ENCODE assay signal across 8 mouse cellular contexts in genomic region chr15:83149196-83150072, GRCm38 (mm10). TPM values are rescaled to one million over a fixed set of nuclear protein-coding genes. Genes with fewer than 3 reads are reported as not detected.
DNase-seq lines count a peak whose midpoint lies in the region; ATAC-seq and TF ChIP-seq lines count a peak whose summit lies in the region.

Gene Poldip3 (minus strand): TSS chr15:83149384.

- H3K4me1 ChIP-seq in forebrain, embryonic 10.5 days, result peaks cover 15% of the 10 kb centered on the region
- peaks cover 17% of the 10 kb centered on the region for H3K4me1 ChIP-seq in heart, embryonic 15.5 days (replicated peaks)
- peaks cover 6 to 7% of the 10 kb centered on the region in 2 experiments; a peak in 3 of 4 replicates for H3K4me1 ChIP-seq in liver, embryonic 14.5 days (replicated peaks; ENCODE audit: control insufficient read depth in 2 of 2, insufficient read depth in 2 of 2, low read length in 1 of 2)
- peaks cover 5% of the 10 kb centered on the region; the same call in 1 of the 2 replicates for H3K4me1 ChIP-seq in neural tube, embryonic 11.5 days (ENCODE audit: control insufficient read depth, insufficient read depth, low read length)
- peaks cover 4% of the 10 kb centered on the region; the same call in 1 of the 2 replicates for H3K4me1 ChIP-seq in stomach, postnatal 0 days (replicated peaks; ENCODE audit: control insufficient read depth, insufficient read depth)

- no peaks in the 10 kb centered on the region for H3K27me3 ChIP-seq in forebrain, embryonic 10.5 days (ENCODE audit: poor library complexity, severe bottlenecking)
- no peaks in the 10 kb centered on the region for H3K27me3 ChIP-seq in heart, embryonic 15.5 days
- no peaks in the 10 kb centered on the region for H3K27me3 ChIP-seq in liver, embryonic 14.5 days (ENCODE audit: control insufficient read depth, insufficient read depth, low read length)
- H3K27me3 ChIP-seq in neural tube, embryonic 11.5 days (ENCODE audit: control insufficient read depth, insufficient read depth, low read length), result no peaks in the 10 kb centered on the region
- H3K27me3 ChIP-seq in stomach, postnatal 0 days (ENCODE audit: control insufficient read depth, insufficient read depth, low read length), result no peaks in the 10 kb centered on the region

- under 1% methylated on average over 56 of the region's 56 CpGs for WGBS in forebrain, embryonic 10.5 days
- WGBS in heart, embryonic 15.5 days, result under 1% methylated on average over 56 of the region's 56 CpGs
- WGBS in liver, embryonic 14.5 days (ENCODE audit: insufficient replicate concordance), result under 1% methylated on average over 56 of the region's 56 CpGs
- WGBS in neural tube, embryonic 11.5 days, result under 1% methylated on average over 55 of the region's 56 CpGs
- under 1% methylated on average over 56 of the region's 56 CpGs for WGBS in stomach, postnatal 0 days

- no peak for TF ChIP-seq CTCF in liver, embryonic 14.5 days (IDR thresholded peaks at IDR 0.05; ENCODE audit: low read depth)
- no peak for TF ChIP-seq CTCF in stomach, postnatal 0 days (IDR thresholded peaks at IDR 0.05; ENCODE audit: low read depth)

- ATAC-seq in CD4-positive, CD25-positive, alpha-beta regulatory T cell, adult 4 months, result peak; percentile 86
- ATAC-seq in heart, embryonic 15.5 days (replicated peaks; ENCODE audit: insufficient number of reproducible peaks, insufficient read depth, low FRiP score, low read depth), result peak; percentile 93
- ATAC-seq in liver, embryonic 14.5 days (ENCODE audit: insufficient read depth), result peak; percentile 88
- ATAC-seq in neural tube, embryonic 11.5 days (ENCODE audit: insufficient read depth, low FRiP score, low TSS enrichment), result peak; percentile 91
- peak; percentile 92 for ATAC-seq in stomach, postnatal 0 days (ENCODE audit: low FRiP score, low TSS enrichment)

- peak; percentile 99 for DNase-seq in c-Kit-negative CD71-positive TER-119-positive erythroid progenitor cells, embryonic 14.5 days (ENCODE audit: low read depth, low spot score)
- peak; percentile 95 for DNase-seq in forebrain, embryonic 10.5 days (ENCODE audit: extremely low spot score, low spot score)
- peak; percentile 99 for DNase-seq in kidney, postnatal 25 days
- DNase-seq in liver, embryonic 14.5 days (ENCODE audit: low read depth in 3 of 3, low spot score in 3 of 3), result peak; percentile 98
- peak; percentile 98 for DNase-seq in neural tube, embryonic 11.5 days (ENCODE audit: low spot score)
- DNase-seq in stomach, postnatal 0 days (ENCODE audit: low spot score), result peak; percentile 98

- peaks cover 52% of the 10 kb centered on the region for H3K36me3 ChIP-seq in forebrain, embryonic 10.5 days (replicated peaks)
- H3K36me3 ChIP-seq in heart, embryonic 15.5 days, result peaks cover 22% of the 10 kb centered on the region
- H3K36me3 ChIP-seq in liver, embryonic 14.5 days (replicated peaks; ENCODE audit: control insufficient read depth, insufficient read depth, low read depth), result peaks cover 27% of the 10 kb centered on the region
- peaks cover 4% of the 10 kb centered on the region; the same call in 1 of the 2 replicates for H3K36me3 ChIP-seq in neural tube, embryonic 11.5 days (ENCODE audit: control insufficient read depth, insufficient read depth, low read length)
- peaks cover 3% of the 10 kb centered on the region; the same call in 1 of the 2 replicates for H3K36me3 ChIP-seq in stomach, postnatal 0 days (ENCODE audit: control insufficient read depth, insufficient read depth, low read length)

- TF ChIP-seq EP300 in liver, embryonic 14.5 days (IDR thresholded peaks at IDR 0.05; ENCODE audit: low read depth), result peak; percentile 73
- TF ChIP-seq EP300 in stomach, postnatal 0 days (optimal IDR thresholded peaks at IDR 0.05), result peak; percentile 92

- peak within 1 kb of the TSS; percentile 88 for H3K9ac ChIP-seq in heart, embryonic 15.5 days
- peak within 1 kb of the TSS; percentile 83 for H3K9ac ChIP-seq in liver, embryonic 14.5 days (replicated peaks)
- H3K9ac ChIP-seq in neural tube, embryonic 11.5 days (ENCODE audit: low read length), result peak within 1 kb of the TSS; percentile 89
- peak within 1 kb of the TSS; percentile 98 for H3K9ac ChIP-seq in stomach, postnatal 0 days (ENCODE audit: low read length)

- H3K9me3 ChIP-seq in forebrain, embryonic 10.5 days, result no peaks in the 10 kb centered on the region
- no peaks in the 10 kb centered on the region for H3K9me3 ChIP-seq in heart, embryonic 15.5 days (replicated peaks)
- no peaks in the 10 kb centered on the region for H3K9me3 ChIP-seq in liver, embryonic 14.5 days (ENCODE audit: control insufficient read depth, low read length)
- no peaks in the 10 kb centered on the region for H3K9me3 ChIP-seq in neural tube, embryonic 11.5 days (ENCODE audit: control insufficient read depth, low read length)
- H3K9me3 ChIP-seq in stomach, postnatal 0 days (ENCODE audit: control insufficient read depth, low read length), result no peaks in the 10 kb centered on the region

- peak within 1 kb of the TSS; percentile 98 for H3K27ac ChIP-seq in forebrain, embryonic 10.5 days
- H3K27ac ChIP-seq in heart, embryonic 15.5 days, result peak within 1 kb of the TSS; percentile 98
- peak within 1 kb of the TSS; percentile 88 for H3K27ac ChIP-seq in liver, embryonic 14.5 days
- peak within 1 kb of the TSS; percentile 89 for H3K27ac ChIP-seq in neural tube, embryonic 11.5 days (ENCODE audit: low read depth, low read length)
- H3K27ac ChIP-seq in stomach, postnatal 0 days (replicated peaks), result peak within 1 kb of the TSS; percentile 99

- H3K4me2 ChIP-seq in heart, embryonic 15.5 days, result peak within 1 kb of the TSS; percentile 75
- H3K4me2 ChIP-seq in liver, embryonic 14.5 days (ENCODE audit: low read depth), result peak within 1 kb of the TSS; percentile 95
- H3K4me2 ChIP-seq in neural tube, embryonic 11.5 days (ENCODE audit: low read depth), result peak within 1 kb of the TSS; percentile 90
- H3K4me2 ChIP-seq in stomach, postnatal 0 days (replicated peaks; ENCODE audit: low read depth), result peak within 1 kb of the TSS; percentile 82

- peak within 1 kb of the TSS; percentile 92 for H3K4me3 ChIP-seq in forebrain, embryonic 10.5 days
- peak within 1 kb of the TSS; percentile 83 for H3K4me3 ChIP-seq in heart, embryonic 15.5 days
- H3K4me3 ChIP-seq in liver, embryonic 14.5 days (ENCODE audit: insufficient read depth in 1 of 2, low read depth in 2 of 2, low read length in 2 of 2), result peak within 1 kb of the TSS; percentile 78 to 82
- peak within 1 kb of the TSS; percentile 76 for H3K4me3 ChIP-seq in neural tube, embryonic 11.5 days (ENCODE audit: low read depth, low read length)
- peak within 1 kb of the TSS; percentile 91 for H3K4me3 ChIP-seq in stomach, postnatal 0 days (ENCODE audit: low read depth, low read length)

RNA-seq across cellular contexts. Expression of gene Poldip3, which starts in this region (rescaled TPM):
- 100 to 1,000 TPM; 168 to 222 TPM for polyA plus RNA-seq in CD4-positive, CD25-positive, alpha-beta regulatory T cell, adult 4 months (2017; shearing (Covaris generic))
- polyA plus RNA-seq in forebrain, embryonic 10.5 days (2016; fragmentation: Nextera tagmentation; extraction: Ambion mirVana), result 180 and 185 TPM in 2 replicates
- polyA plus RNA-seq in heart, embryonic 15.5 days (2015; fragmentation: Nextera tagmentation; extraction: Ambion mirVana), result 59.0 and 83.2 TPM in 2 replicates
- 22.8 and 25.1 TPM in 2 replicates for polyA plus RNA-seq in liver, embryonic 14.5 days (2012; rRNA removed)
- polyA plus RNA-seq in liver, embryonic 14.5 days (2014; fragmentation: Nextera tagmentation; extraction: Ambion mirVana), result 49.4 and 58.5 TPM in 2 replicates
- polyA plus RNA-seq in neural tube, embryonic 11.5 days (2014; fragmentation: Nextera tagmentation; extraction: Ambion mirVana), result 180 and 196 TPM in 2 replicates
- polyA plus RNA-seq in stomach, postnatal 0 days (2015; fragmentation: Nextera tagmentation; extraction: Ambion mirVana), result 56.3 and 58.7 TPM in 2 replicates

Comparison
In these comparisons a context has a peak if more than half of its experiments do, and no peak if none do; other contexts are left out.
1. Peak in every context shown above with its lines: DNase-seq, ATAC-seq, H3K4me3 ChIP-seq and H3K27ac ChIP-seq.